Mouse (Mus musculus) olfactory bulb, adult 2 months (tissue): ENCODE data around the gene Ears2. TPM values are rescaled to one million over a fixed set of nuclear protein-coding genes. Genes with fewer than 3 reads are reported as not detected.
"Not testable (repeated sequence)": the region's sequence is repeated elsewhere in the genome, so short reads cannot be mapped to it uniquely, and the experiment has no call there.

Experiments
- H3K27ac ChIP-seq: fragments of 200-500 bp; 2 replicates; pipeline ENCODE4 v1.5.1; 2012; ENCODE audit warnings: low read depth, low read length; ENCODE audit not compliant: insufficient read depth
- H3K4me1 ChIP-seq: fragments of 200-500 bp; 2 replicates; pipeline ENCODE4 v1.6.1; 2012; ENCODE audit warnings: low read length; ENCODE audit not compliant: control insufficient read depth, insufficient read depth
- H3K4me3 ChIP-seq: fragments of 200-500 bp; 2 replicates; pipeline ENCODE4 v1.5.1; 2012; ENCODE audit warnings: mild to moderate bottlenecking, low read depth, low read length, moderate library complexity; ENCODE audit not compliant: insufficient read depth
- CTCF ChIP-seq: fragments of 200-500 bp; IDR thresholded peaks from 2 replicates; pipeline ENCODE4 v1.5.1; 2012; ENCODE audit warnings: low read depth, mild to moderate bottlenecking, low read length, moderate library complexity; ENCODE audit not compliant: insufficient read depth
- POLR2A ChIP-seq: fragments of 200-500 bp; IDR thresholded peaks from 2 replicates; pipeline ENCODE4 v1.6.1; 2012; ENCODE audit warnings: mild to moderate bottlenecking, low read depth, low read length, moderate library complexity; ENCODE audit not compliant: insufficient read depth
- WGBS: fragments of 180-500 bp; shearing (Covaris S2); methylation state at CpG from one replicate; pipeline ENCODE4 v1.1.7; 2018; 5-methylcytosine and 5-hydroxymethylcytosine counted together
- polyA plus RNA-seq: library from polyadenylated mRNA; stranded (reverse); fragments of >200 nt; gene quantifications from 2 replicates; pipeline ENCODE4 v1.2.4, GENCODE M21; 2012; ENCODE audit warnings: low replicate concordance; ENCODE audit not compliant: missing spikeins, insufficient read depth, insufficient read length

The Ears2 gene
- not detected in 2 replicates for polyA plus RNA-seq

DNA sequence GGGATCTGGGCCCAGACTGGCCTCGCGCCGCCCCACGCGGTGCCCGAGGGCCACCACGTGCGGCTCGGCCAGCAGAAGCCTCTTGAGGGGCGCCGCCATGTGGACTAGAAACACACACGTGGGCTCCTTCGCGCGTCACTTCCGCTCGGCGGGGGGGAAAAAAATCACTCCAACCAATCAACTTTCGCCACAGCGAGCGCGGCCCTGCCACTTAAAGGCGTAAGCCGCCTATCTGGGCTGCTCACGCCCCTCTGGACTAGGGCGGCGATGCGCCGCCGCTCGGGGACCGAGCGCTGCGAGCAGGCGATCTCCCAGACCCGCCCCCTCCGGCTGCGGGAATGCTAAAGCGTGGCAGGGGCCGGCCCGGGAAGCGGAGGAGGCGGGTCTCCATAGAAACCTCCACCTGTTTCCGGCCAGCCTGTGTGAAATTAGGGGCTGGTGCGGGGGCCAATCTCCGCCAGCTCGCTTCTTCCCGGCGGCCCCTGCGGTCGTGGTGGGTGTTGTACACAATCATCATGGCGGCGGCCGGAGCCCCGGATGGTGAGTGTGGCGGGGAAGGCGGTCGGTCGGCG lies at the start of gene Ears2, which contains the start of gene Ubfd1:
Gene Ears2, minus strand, starts transcription at position 319 of the 572 bp plus-strand sequence.
Gene Ubfd1, plus strand, starts transcription at position 231 of the 572 bp plus-strand sequence.
- Histone ChIP-seq H3K4me3 (peak within 1 kb of the TSS; percentile 90), H3K27ac (peak within 1 kb of the TSS; percentile 83), H3K4me1 (peaks cover 3% of the 10 kb centered on the region)
- TF ChIP-seq POLR2A (peak; percentile 58; the same call in 1 of the 2 replicates), CTCF (no peak)
- under 1% methylated on average over 60 of the region's 60 CpGs for WGBS

DNA sequence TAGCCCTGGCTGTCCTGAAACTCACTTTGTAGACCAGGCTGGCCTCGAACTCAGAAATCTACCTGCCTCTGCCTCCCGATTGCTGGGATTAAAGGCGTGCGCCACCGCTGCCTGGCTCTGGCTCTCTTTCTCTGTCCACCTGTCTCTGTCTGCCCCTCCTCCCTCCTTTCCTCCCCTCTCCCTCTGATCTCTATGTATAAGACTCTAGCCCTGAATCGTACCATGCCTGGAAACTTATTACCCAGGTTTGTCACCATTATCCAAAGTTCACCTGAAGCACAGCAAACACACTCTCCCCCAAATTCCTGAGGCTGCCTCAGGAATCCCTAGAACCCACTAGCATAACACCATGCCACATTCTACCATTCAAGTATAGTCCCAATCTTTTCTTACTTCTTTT lies 41.1 kb upstream of the Ears2 start:
- TF ChIP-seq POLR2A, result no peak
- TF ChIP-seq CTCF, result no peak
- WGBS, result 96% methylated on average over 6 of the region's 6 CpGs
- Histone ChIP-seq H3K4me3 (no peak overlapping the region), H3K27ac (no peak overlapping the region), H3K4me1 (no peaks in the 10 kb centered on the region)

DNA sequence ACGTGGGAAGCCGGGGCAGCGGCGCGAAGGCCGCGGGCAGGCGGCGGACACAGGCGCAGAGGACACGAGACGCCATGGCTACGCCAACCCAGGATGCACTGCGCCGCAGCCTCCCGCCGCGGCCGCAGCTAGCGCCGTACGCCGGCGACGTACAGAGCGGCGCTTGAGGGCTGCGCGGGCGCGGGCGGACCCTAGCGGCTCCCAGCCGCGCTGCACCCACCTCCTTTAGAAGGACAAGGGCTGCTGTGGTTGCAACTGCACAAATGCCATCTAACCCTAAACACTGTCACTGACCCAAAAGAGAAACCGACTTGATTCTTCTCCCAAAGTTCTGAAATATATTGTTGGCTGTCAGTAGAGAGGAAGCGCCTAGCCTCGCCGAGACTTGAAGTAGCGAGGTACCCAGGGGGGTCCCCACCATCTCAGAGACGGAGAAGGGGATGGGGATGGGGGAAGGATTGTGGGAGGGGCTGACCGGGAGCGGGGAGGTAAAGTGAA lies 34.7 kb upstream of the Ears2 start, which contains the start of gene Ndufab1:
Gene Ndufab1, minus strand, starts transcription at position 140 of the 498 bp plus-strand sequence.
- under 1% methylated on average over 43 of the region's 43 CpGs for WGBS
- Histone ChIP-seq H3K4me1 (peaks cover 2% of the 10 kb centered on the region; the same call in 1 of the 2 replicates), H3K27ac (peak within 1 kb of the TSS; percentile 90), H3K4me3 (peak within 1 kb of the TSS; percentile 73)
- TF ChIP-seq POLR2A (peak; percentile 37; the same call in 1 of the 2 replicates), CTCF (peak; percentile 93)

DNA sequence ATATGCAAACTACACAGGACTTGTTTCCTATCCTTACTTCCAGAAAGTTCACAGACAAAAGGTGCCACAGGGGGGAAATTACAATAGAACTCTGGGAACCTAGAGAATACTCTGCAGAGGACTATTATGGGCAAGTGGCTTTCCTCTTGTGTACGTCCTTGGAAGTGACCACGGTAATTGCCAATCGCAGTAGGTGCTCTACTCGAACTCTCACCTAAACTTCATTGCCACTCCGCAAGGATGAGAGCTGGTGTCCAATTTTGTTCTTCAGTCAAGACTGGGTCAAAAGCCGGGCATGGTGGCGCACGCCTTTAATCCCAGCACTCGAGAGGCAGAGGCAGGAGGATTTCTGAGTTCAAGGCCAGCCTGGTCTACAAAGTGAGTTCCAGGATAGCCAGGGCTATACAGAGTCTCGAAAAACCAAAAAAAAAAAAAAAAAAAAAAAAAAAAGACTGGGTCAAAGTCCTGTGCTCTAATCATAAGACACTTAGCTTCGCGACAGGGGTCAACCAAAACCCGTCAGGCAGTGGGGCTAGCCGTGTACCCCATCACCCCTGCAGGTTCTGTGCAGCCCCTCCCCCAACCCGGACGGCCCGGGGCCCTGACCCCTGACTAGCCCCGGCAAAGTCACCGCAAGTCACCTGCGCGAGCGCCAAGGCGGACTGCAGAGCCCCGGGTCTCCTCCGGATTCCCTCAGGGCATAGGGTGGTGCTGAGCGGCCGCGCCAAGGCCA lies 34.1 kb upstream of the Ears2 start:
- Histone ChIP-seq H3K4me3 (peak overlapping the region; percentile 73), H3K27ac (peak overlapping the region; percentile 90)
- WGBS, result 5% methylated on average over 28 of the region's 28 CpGs
- not testable (repeated sequence) for H3K4me1 ChIP-seq

DNA sequence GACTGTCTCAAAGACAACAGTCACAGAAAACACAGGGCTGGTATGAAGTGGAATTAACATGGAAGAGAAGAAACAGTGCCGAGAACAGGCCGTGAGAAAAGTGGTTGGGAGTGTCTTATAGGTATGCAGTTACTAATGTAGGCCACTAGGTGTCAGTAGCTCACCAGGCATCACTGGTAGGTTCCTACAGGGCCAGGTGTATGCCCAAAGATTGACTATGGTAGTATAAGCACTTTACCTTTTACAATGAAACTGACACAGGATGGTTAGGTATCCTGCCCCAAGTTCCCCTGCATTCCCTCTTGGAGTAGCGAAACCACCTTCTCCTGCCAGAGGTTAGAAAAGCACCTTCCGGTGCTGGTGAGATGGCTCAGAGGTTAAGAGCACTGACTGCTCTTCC lies 32.2 kb upstream of the Ears2 start:
- peaks cover 2% of the 10 kb centered on the region; the same call in 1 of the 2 replicates for H3K4me1 ChIP-seq
- WGBS, result 44% methylated on average over 4 of the region's 4 CpGs
- no peak overlapping the region for H3K27ac ChIP-seq
- no peak overlapping the region for H3K4me3 ChIP-seq
- TF ChIP-seq POLR2A (no peak), CTCF (no peak)

DNA sequence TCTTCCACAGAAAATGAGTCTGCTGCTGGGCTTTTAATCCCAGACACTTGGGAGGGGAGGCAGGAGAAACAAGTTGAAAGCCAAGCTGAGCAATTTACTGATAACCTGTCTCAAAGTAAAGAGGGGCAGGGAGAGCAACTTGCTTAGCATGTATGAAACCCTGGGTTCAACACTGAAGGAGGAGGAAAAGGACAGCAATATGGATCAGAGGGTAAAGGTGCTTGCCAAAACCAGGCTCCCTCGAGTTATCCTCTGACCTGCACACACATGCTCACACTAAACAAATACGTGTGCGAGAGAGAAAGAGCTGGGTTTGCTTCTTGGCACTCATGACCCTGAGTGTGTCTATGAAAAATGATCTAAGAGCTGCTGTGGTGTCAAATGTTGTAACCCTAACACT lies 30.9 kb upstream of the Ears2 start:
- TF ChIP-seq CTCF, result no peak
- no peak for TF ChIP-seq POLR2A
- 90% methylated on average over 3 of the region's 3 CpGs for WGBS

DNA sequence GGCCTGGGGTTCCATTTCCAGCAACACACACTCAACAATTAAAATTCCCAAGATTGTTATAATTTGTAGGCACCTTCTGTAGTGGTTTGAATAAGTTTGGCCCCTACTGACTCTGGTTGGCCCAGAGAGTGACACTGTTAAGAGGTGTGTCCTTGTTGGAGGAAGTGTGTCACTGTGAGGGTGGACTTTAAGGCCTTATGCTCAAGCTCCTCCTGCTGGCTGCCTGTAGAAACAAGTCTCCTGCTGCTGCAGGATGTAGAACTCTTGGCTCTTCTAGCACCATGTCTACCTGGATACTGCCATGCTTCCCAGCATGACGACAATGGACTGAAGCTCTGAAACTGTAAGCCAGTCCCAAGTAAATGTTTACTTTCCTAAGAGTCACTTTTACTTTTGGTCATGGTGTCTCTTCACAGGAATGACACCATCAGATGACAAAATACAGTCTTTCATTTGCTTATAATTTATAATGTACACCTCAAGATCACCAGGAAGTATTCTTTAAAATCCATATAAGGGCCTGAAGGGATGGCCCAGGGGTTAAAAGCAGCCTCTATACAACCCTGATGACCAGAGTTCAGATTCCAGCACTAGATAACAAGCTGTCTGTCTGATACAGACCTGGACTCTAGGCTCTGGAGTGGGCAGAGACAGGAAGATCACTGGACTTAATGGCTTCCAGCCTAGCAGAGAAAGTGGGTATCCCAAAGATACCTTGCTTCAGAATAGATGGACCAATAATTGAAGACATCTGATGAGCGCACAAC lies 27.7 kb upstream of the Ears2 start:
- Histone ChIP-seq H3K4me3 (no peak overlapping the region), H3K27ac (no peak overlapping the region), H3K4me1 (no peaks in the 10 kb centered on the region)
- WGBS, result 90% methylated on average over 2 of the region's 2 CpGs
- TF ChIP-seq POLR2A (no peak), CTCF (no peak)

More for the DNA sequence above, 30.9 kb upstream of the Ears2 start:
- no peak overlapping the region for H3K4me3 ChIP-seq
- peaks cover 2% of the 10 kb centered on the region; the same call in 1 of the 2 replicates for H3K4me1 ChIP-seq
- H3K27ac ChIP-seq, result no peak overlapping the region

DNA sequence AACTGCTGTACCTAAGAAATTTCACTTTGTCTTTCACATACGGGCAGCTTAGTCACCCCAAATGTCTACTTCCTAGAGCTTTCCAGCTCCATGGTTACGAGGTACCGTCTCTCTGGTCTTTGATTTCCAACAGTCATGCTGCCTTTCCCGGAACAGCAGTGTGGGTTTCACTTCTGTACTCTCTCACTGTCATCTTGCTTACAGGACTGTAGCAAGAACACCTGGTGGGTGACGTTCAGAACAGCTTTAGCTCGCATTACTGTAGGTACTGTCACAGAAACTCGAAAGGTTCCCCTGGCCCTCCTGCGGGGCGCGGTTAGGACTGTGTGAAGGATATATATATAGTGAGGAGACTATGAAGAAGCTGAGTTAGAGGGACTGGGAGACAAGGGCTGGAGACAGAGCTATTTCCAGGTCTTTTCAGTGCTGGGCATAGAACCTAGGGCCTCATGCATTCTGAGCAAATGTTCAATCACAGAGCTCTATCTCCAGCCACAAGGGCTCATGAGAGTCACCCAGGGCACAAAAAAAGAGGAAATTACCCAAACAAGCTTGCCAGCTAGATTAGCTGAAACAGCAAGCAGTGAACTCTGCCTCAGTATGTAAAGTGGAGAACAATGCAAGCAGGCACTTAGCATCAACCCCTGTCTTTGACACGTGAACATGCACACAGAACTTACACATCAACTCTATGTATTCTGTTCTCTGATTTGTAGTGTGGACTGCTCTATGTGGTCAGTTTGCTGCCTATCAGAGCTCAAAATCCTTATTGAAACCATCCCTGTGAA lies 20.3 kb upstream of the Ears2 start:
- Histone ChIP-seq H3K27ac (no peak overlapping the region), H3K4me1 (no peaks in the 10 kb centered on the region), H3K4me3 (no peak overlapping the region)
- no peak for TF ChIP-seq POLR2A
- TF ChIP-seq CTCF, result no peak
- 88% methylated on average over 11 of the region's 11 CpGs for WGBS
